Mouse (Mus musculus) lung, adult 2 months (tissue): ENCODE measurements at regions not wholly inside any gene's neighbourhood (a gene's known extent, or its start where the extent isn't known, plus 50 kb on each side); places are given as distances from the start of the nearest gene placed in this dataset.

ENCODE experiments used
- CTCF ChIP-seq: fragments of 200-500 bp; IDR thresholded peaks from 2 replicates; pipeline ENCODE4 v1.5.1; 2011; ENCODE audit warnings: mild to moderate bottlenecking, low read length, control low read depth; ENCODE audit not compliant: insufficient read depth
- POLR2A ChIP-seq: fragments of 200-500 bp; IDR thresholded peaks from 2 replicates; pipeline ENCODE4 v1.6.1; 2011; ENCODE audit warnings: low read depth, mild to moderate bottlenecking, control low read depth, low read length, borderline replicate concordance; ENCODE audit errors: extremely low read depth

GRCm38 (mm10) chr13:119039616-119040015 lies 370.0 kb downstream of the Fgf10 start:
- TF ChIP-seq CTCF (no peak), POLR2A (no peak)
